Mouse (Mus musculus) CH12.LX (cell line): ENCODE measurements around the gene Cd300c.

Source experiments
- CTCF ChIP-seq, 2 experiments: IDR thresholded peaks in 1 of 2; conservative IDR thresholded peaks in 1 of 2; 2 replicates each; pipeline ENCODE4 v1.5.1; 2011 to 2012; ENCODE audit warnings: low read depth in 2 of 2, low read length in 2 of 2, improper control_type of control experiment in 1 of 2, inconsistent platforms in 1 of 2, mild to moderate bottlenecking in 1 of 2, moderate library complexity in 1 of 2
- EP300 ChIP-seq: IDR thresholded peaks from 2 replicates; pipeline ENCODE4 v1.6.1; 2011; ENCODE audit warnings: low read length, improper control_type of control experiment
- KAT2A ChIP-seq: IDR thresholded peaks from 2 replicates; pipeline ENCODE4 v1.6.1; 2012; ENCODE audit warnings: low read length, improper control_type of control experiment, inconsistent platforms; ENCODE audit not compliant: insufficient replicate concordance
- PAX5 ChIP-seq: IDR thresholded peaks from 2 replicates; pipeline ENCODE4 v1.6.1; 2012; ENCODE audit warnings: low read length, inconsistent platforms, mixed read lengths
- POLR2A ChIP-seq: IDR thresholded peaks from 2 replicates; pipeline ENCODE4 v1.6.1; 2011; ENCODE audit warnings: low read depth, mild to moderate bottlenecking, improper control_type of control experiment, low read length
- UBTF ChIP-seq: IDR thresholded peaks from 2 replicates; pipeline ENCODE4 v1.6.1; 2012; ENCODE audit warnings: low read depth, mild to moderate bottlenecking, inconsistent platforms, low read length, improper control_type of control experiment, moderate library complexity
- ZC3H11A ChIP-seq: IDR thresholded peaks from 2 replicates; pipeline ENCODE4 v1.6.1; 2012; ENCODE audit warnings: low read depth, mild to moderate bottlenecking, inconsistent platforms, low read length, improper control_type of control experiment

DNA sequence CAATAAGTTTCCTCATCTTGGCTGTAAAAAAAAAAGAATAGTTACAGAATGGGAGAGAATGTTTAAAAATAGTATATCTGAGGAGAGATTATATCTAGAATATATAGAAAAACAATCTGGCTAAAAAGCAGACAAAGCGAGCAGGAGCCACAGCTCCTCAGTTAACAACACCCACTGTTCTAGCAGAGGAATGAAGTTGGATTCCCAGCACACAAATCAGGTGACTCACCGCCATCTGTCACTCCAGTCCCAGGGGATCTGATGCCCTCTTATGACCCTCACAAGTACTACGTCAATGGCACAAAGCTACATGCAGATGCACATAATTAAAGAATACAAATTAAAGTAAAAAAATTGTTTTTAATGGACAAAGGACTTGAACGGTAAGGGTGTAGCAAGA lies 46.5 kb downstream of the Cd300c start:
- TF ChIP-seq EP300 (no peak), CTCF (conservative IDR thresholded peaks at IDR 0.05 in 1 of 2, IDR thresholded peaks at IDR 0.05 in 1 of 2; ENCODE audit: low read depth in 2 of 2, low read length in 2 of 2) (no peak), ZC3H11A (no peak), PAX5 (no peak), KAT2A (no peak), POLR2A (no peak), UBTF (no peak)
